Comparison of ENCODE assay signal across 29 mouse cellular contexts in genomic region chr7:116946448-116946847, GRCm38 (mm10).
DNase-seq lines count a peak whose midpoint lies in the region; ATAC-seq and TF ChIP-seq lines count a peak whose summit lies in the region.
"Had no signal": no experiment of that assay in that cellular context is flagged by ENCODE, and none has a peak within 500 bp of the region (broad histone marks: within the 10 kb centered on the region; RNA-seq: fewer than 3 reads in every experiment).

No protein-coding gene starts in this region.

- peak; percentile 24 for DNase-seq in forebrain, postnatal 0 days
- DNase-seq in forebrain, embryonic 10.5 days (ENCODE audit: extremely low spot score, low spot score), result no peak
- no peak for DNase-seq in layer of hippocampus, adult 2 months (ENCODE audit: low spot score in 2 of 2)
- no peak for DNase-seq in layer of hippocampus, postnatal 36 days
- peak; percentile 14 for DNase-seq in 3T3-L1 (ENCODE audit: low read depth, low spot score)
- DNase-seq in CH12.LX (ENCODE audit: extremely low read depth), result peak; percentile 20
- DNase-seq in cerebellum, adult 8-10 months, result no peak
- no peak for DNase-seq in kidney, adult 2 months
- DNase-seq: adrenal gland, postnatal 36 days; cerebellum, adult 18-20 months; cerebellum, postnatal 36 days; gastrocnemius, postnatal 14 days; heart, adult 18-20 months; heart, postnatal 14 days; kidney, postnatal 4 days; layer of hippocampus, adult 9-11 months; liver; midbrain, embryonic 14.5 days; retina, postnatal 1 day; right cerebral cortex, postnatal 25 days; spleen, adult 18-20 months had no signal

- no peaks in the 10 kb centered on the region for H3K36me3 ChIP-seq in forebrain, postnatal 0 days (ENCODE audit: insufficient read depth)
- H3K36me3 ChIP-seq in forebrain, embryonic 10.5 days (replicated peaks), result no peaks in the 10 kb centered on the region
- H3K36me3 ChIP-seq in CH12.LX (replicated peaks in 1 of 2; ENCODE audit: control insufficient read depth in 1 of 2, insufficient read depth in 1 of 2, low read length in 1 of 2), result no peaks in the 10 kb centered on the region
- H3K36me3 ChIP-seq in kidney, adult 2 months (ENCODE audit: control insufficient read depth, insufficient read depth, low read length), result no peaks in the 10 kb centered on the region
- H3K36me3 ChIP-seq: embryonic facial prominence, embryonic 13.5 days; forebrain, embryonic 15.5 days; heart, embryonic 13.5 days; hindbrain, embryonic 13.5 days; limb, embryonic 10.5 days; neural tube, embryonic 13.5 days had no signal

- ATAC-seq in forebrain, postnatal 0 days, result no peak
- ATAC-seq: forebrain, embryonic 15.5 days had no signal

- no peak for TF ChIP-seq POLR2A in CH12.LX (IDR thresholded peaks at IDR 0.05; ENCODE audit: low read depth, low read length)
- no peak for TF ChIP-seq POLR2A in kidney, adult 2 months (IDR thresholded peaks at IDR 0.05; ENCODE audit: low read depth, low read length)

- H3K79me2 ChIP-seq in CH12.LX (replicated peaks; ENCODE audit: control insufficient read depth, extremely low read depth, insufficient read depth, poor library complexity, severe bottlenecking), result no peaks in the 10 kb centered on the region

- H3K4me2 ChIP-seq in forebrain, postnatal 0 days (ENCODE audit: low read depth), result no peak overlapping the region
- H3K4me2 ChIP-seq in CH12.LX (ENCODE audit: insufficient read depth, low read depth, poor library complexity, severe bottlenecking), result no peak overlapping the region
- H3K4me2 ChIP-seq: embryonic facial prominence, embryonic 13.5 days; forebrain, embryonic 15.5 days; heart, embryonic 13.5 days; hindbrain, embryonic 13.5 days; neural tube, embryonic 13.5 days had no signal

- no peak overlapping the region for H3K4me3 ChIP-seq in forebrain, postnatal 0 days (ENCODE audit: low read depth, low read length)
- H3K4me3 ChIP-seq in forebrain, embryonic 10.5 days, result no peak overlapping the region
- no peak overlapping the region for H3K4me3 ChIP-seq in layer of hippocampus, adult 2 months
- H3K4me3 ChIP-seq in CH12.LX (replicated peaks in 1 of 3; ENCODE audit: low read depth in 2 of 3, low read length in 2 of 3, poor library complexity in 1 of 3), result no peak overlapping the region
- H3K4me3 ChIP-seq in kidney, adult 2 months (ENCODE audit: insufficient read depth, low read depth, low read length), result no peak overlapping the region
- H3K4me3 ChIP-seq: embryonic facial prominence, embryonic 13.5 days; erythroblast, embryonic 14.5 days; forebrain, embryonic 15.5 days; heart, embryonic 13.5 days; hindbrain, embryonic 13.5 days; limb, embryonic 10.5 days; megakaryocyte, embryonic 14.5 days; neural tube, embryonic 13.5 days had no signal

- TF ChIP-seq EP300 in CH12.LX (IDR thresholded peaks at IDR 0.05; ENCODE audit: low read length), result no peak

- in situ Hi-C loops in CH12.LX (cut with MboI; ENCODE audit: low pct_ligation_motif_present, low pct_unique_long_range_greater_than_20kb, low sequenced_read_pairs), result no loop called here

- dilution Hi-C loops in CH12.LX (cut with MboI; ENCODE audit: extremely low pct_ligation_motif_present, extremely low pct_unique_long_range_greater_than_20kb, low sequenced_read_pairs), result no loop called here

- TF ChIP-seq RAD21 in CH12.LX (IDR thresholded peaks at IDR 0.05; ENCODE audit: low read depth, low read length), result peak; percentile 35

- H3K27me3 ChIP-seq in forebrain, postnatal 0 days (ENCODE audit: insufficient read depth, low read length), result no peaks in the 10 kb centered on the region
- H3K27me3 ChIP-seq in forebrain, embryonic 10.5 days (ENCODE audit: poor library complexity, severe bottlenecking), result no peaks in the 10 kb centered on the region
- no peaks in the 10 kb centered on the region for H3K27me3 ChIP-seq in CH12.LX (replicated peaks)
- no peaks in the 10 kb centered on the region for H3K27me3 ChIP-seq in kidney, adult 2 months (replicated peaks; ENCODE audit: control insufficient read depth, insufficient read depth, low read length)
- H3K27me3 ChIP-seq: embryonic facial prominence, embryonic 13.5 days; forebrain, embryonic 15.5 days; heart, embryonic 13.5 days; hindbrain, embryonic 13.5 days; megakaryocyte, embryonic 14.5 days; neural tube, embryonic 13.5 days had no signal

- TF ChIP-seq CTCF in forebrain, postnatal 0 days (IDR thresholded peaks at IDR 0.05; ENCODE audit: low read depth), result peak; percentile 55
- peak; percentile 69 for TF ChIP-seq CTCF in layer of hippocampus, adult 2 months (conservative IDR thresholded peaks at IDR 0.05)
- TF ChIP-seq CTCF in CH12.LX (conservative IDR thresholded peaks at IDR 0.05 in 1 of 2, IDR thresholded peaks at IDR 0.05 in 1 of 2; ENCODE audit: low read depth in 2 of 2, low read length in 2 of 2), result peak in 1 of 2 experiments; percentile 46; a peak in 2 of 4 replicates
- no peak for TF ChIP-seq CTCF in kidney, adult 2 months (conservative IDR thresholded peaks at IDR 0.05; ENCODE audit: insufficient read depth, insufficient read length, low read depth, low read length)

- no peaks in the 10 kb centered on the region for H3K4me1 ChIP-seq in forebrain, postnatal 0 days (ENCODE audit: insufficient read depth)
- H3K4me1 ChIP-seq in forebrain, embryonic 10.5 days, result no peaks in the 10 kb centered on the region
- H3K4me1 ChIP-seq in CH12.LX (ENCODE audit: control insufficient read depth in 1 of 2, insufficient read depth in 2 of 2), result no peaks in the 10 kb centered on the region
- H3K4me1 ChIP-seq in kidney, adult 2 months (ENCODE audit: control insufficient read depth, insufficient read depth, low read length), result no peaks in the 10 kb centered on the region
- H3K4me1 ChIP-seq: embryonic facial prominence, embryonic 13.5 days; hindbrain, embryonic 13.5 days; limb, embryonic 10.5 days; megakaryocyte, embryonic 14.5 days; neural tube, embryonic 13.5 days had no signal

- H3K9ac ChIP-seq in forebrain, postnatal 0 days, result no peak overlapping the region
- no peak overlapping the region for H3K9ac ChIP-seq in CH12.LX (ENCODE audit: insufficient read depth, low read depth)
- H3K9ac ChIP-seq: embryonic facial prominence, embryonic 13.5 days; forebrain, embryonic 15.5 days; heart, embryonic 13.5 days; hindbrain, embryonic 13.5 days; neural tube, embryonic 13.5 days had no signal

- H3K9me3 ChIP-seq in forebrain, postnatal 0 days (ENCODE audit: low read length), result no peaks in the 10 kb centered on the region
- no peaks in the 10 kb centered on the region for H3K9me3 ChIP-seq in forebrain, embryonic 10.5 days
- no peaks in the 10 kb centered on the region for H3K9me3 ChIP-seq in CH12.LX (replicated peaks; ENCODE audit: low read length)
- H3K9me3 ChIP-seq: embryonic facial prominence, embryonic 13.5 days; forebrain, embryonic 15.5 days; heart, embryonic 13.5 days; hindbrain, embryonic 13.5 days; limb, embryonic 10.5 days; neural tube, embryonic 13.5 days had no signal

- 85% methylated on average over 2 of the region's 2 CpGs for WGBS in forebrain, postnatal 0 days
- WGBS in forebrain, embryonic 10.5 days, result 88% methylated on average over 2 of the region's 2 CpGs
- 89% methylated on average over 2 of the region's 2 CpGs for WGBS in kidney, adult 2 months

- H3K27ac ChIP-seq in forebrain, postnatal 0 days (ENCODE audit: low read depth, low read length), result no peak overlapping the region
- no peak overlapping the region for H3K27ac ChIP-seq in forebrain, embryonic 10.5 days
- H3K27ac ChIP-seq in layer of hippocampus, adult 2 months, result no peak overlapping the region
- H3K27ac ChIP-seq in CH12.LX (ENCODE audit: insufficient read depth, low read depth), result no peak overlapping the region
- H3K27ac ChIP-seq in kidney, adult 2 months (ENCODE audit: insufficient read depth, low read depth, low read length), result no peak overlapping the region
- H3K27ac ChIP-seq: embryonic facial prominence, embryonic 13.5 days; forebrain, embryonic 15.5 days; heart, embryonic 13.5 days; hindbrain, embryonic 13.5 days; limb, embryonic 10.5 days; neural tube, embryonic 13.5 days had no signal

TF ChIP-seq in CH12.LX, 34 proteins besides CTCF, POLR2A, EP300 and RAD21:
- TF ChIP-seq TCF12 (IDR thresholded peaks at IDR 0.05; ENCODE audit: low read depth, low read length) (no peak), SMC3 (IDR thresholded peaks at IDR 0.05; ENCODE audit: low read depth, low read length) (peak; percentile 42), POLR2AphosphoS2 (IDR thresholded peaks at IDR 0.05; ENCODE audit: low read depth, low read length) (no peak), ETS1 (conservative IDR thresholded peaks at IDR 0.05; ENCODE audit: low read depth, low read length) (no peak), UBTF (IDR thresholded peaks at IDR 0.05; ENCODE audit: low read depth, low read length) (no peak)

Comparison
In these comparisons a context has a peak if more than half of its experiments do, and no peak if none do; other contexts are left out.
1. DNase-seq: peak in forebrain, postnatal 0 days (single experiment), 3T3-L1 (single experiment) and CH12.LX (single experiment); none in forebrain, embryonic 10.5 days (single experiment), layer of hippocampus, adult 2 months (0 of 2), layer of hippocampus, postnatal 36 days (0 of 2), cerebellum, adult 8-10 months (single experiment) and kidney, adult 2 months (single experiment).